Mouse (Mus musculus): ENCODE results near the gene Cnih3.

GRCm38 (mm10) chr1:181417937-181418523 lies 65.6 kb downstream of the Cnih3 start:
- TF ChIP-seq CTCF (IDR thresholded peaks at IDR 0.05; ENCODE audit: low read depth) (no peak), EP300 (IDR thresholded peaks at IDR 0.05; ENCODE audit: low read depth) (no peak)
